18 mouse cellular contexts compared by ENCODE assay signal in the genomic region with DNA sequence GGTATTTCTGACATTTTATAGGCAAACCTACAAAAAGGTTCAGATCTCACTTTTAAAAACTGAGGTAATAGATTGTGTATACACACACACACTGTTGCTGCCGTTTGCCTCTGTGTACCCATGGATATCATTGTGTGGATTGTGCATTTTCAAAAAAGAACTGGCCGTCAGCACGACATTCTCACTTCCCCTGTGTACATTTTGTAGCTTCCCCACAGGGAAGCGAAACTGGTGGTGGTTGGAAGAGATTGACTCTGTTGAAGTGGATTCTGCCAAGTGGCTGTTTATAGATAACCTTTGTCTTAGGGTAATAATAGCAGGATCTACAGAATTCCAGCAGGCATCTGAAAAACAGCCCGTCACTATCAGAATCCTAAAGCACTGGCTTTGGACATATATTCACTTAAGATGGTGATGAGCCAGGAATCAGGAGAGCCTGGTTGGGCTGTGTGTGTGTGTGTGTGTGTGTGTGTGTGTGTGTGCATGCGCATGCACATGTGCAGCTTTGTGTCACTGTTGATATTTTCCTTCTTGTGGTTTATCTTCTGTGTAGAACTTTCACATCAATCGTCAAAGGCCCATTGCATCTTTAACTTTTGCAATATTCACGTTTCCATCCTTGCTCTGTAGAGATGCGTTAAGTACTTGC.
DNase-seq lines count a peak whose midpoint lies in the region; TF ChIP-seq lines count a peak whose summit lies in the region.
"Had no signal": no experiment of that assay in that cellular context is flagged by ENCODE, and none has a peak within 500 bp of the region (broad histone marks: within the 10 kb centered on the region; RNA-seq: fewer than 3 reads in every experiment).

No protein-coding gene starts in this region.

- peak overlapping the region; percentile 77 for H3K27ac ChIP-seq in brown adipose tissue, adult 24 weeks (replicated peaks; ENCODE audit: low read depth, low read length)
- peak overlapping the region; percentile 39; the same call in 1 of the 2 replicates for H3K27ac ChIP-seq in small intestine, adult 2 months (ENCODE audit: insufficient read depth, low read depth, low read length)
- H3K27ac ChIP-seq: hindbrain, embryonic 10.5 days; liver, embryonic 14.5 days; neural tube, embryonic 12.5 days; stomach, postnatal 0 days had no signal

- H3K4me3 ChIP-seq in brown adipose tissue, adult 24 weeks (ENCODE audit: insufficient read depth, low read depth, low read length): no peak overlapping the region
- no peak overlapping the region for H3K4me3 ChIP-seq in small intestine, adult 2 months (ENCODE audit: low read depth, low read length)
- H3K4me3 ChIP-seq: hindbrain, embryonic 10.5 days; megakaryocyte, embryonic 14.5 days; neural tube, embryonic 12.5 days had no signal

- no peak for TF ChIP-seq POLR2A in small intestine, adult 2 months (IDR thresholded peaks at IDR 0.05; ENCODE audit: low read depth, low read length)

- intact Hi-C loops in heart, postnatal 25 days (cut with DNase I): no loop called here
- intact Hi-C loops in left cerebral cortex, postnatal 10 days (cut with DNase I): no loop called here

- 67% methylated on average over 9 of the region's 9 CpGs for WGBS in small intestine, adult 2 months

- H3K36me3 ChIP-seq in small intestine, adult 2 months (ENCODE audit: control insufficient read depth, insufficient read depth, low read length): no peaks in the 10 kb centered on the region
- H3K36me3 ChIP-seq: G1E; hindbrain, embryonic 10.5 days; neural tube, embryonic 12.5 days had no signal

- no peaks in the 10 kb centered on the region for H3K4me1 ChIP-seq in brown adipose tissue, adult 24 weeks (ENCODE audit: control insufficient read depth, insufficient read depth, insufficient read length, low read length)
- peaks cover 7% of the 10 kb centered on the region for H3K4me1 ChIP-seq in small intestine, adult 2 months (ENCODE audit: control insufficient read depth, insufficient read depth, insufficient read length, low read length)
- H3K4me1 ChIP-seq: neural tube, embryonic 12.5 days had no signal

- H3K27me3 ChIP-seq in small intestine, adult 2 months (ENCODE audit: control insufficient read depth, insufficient read depth, low read length): no peaks in the 10 kb centered on the region
- H3K27me3 ChIP-seq: megakaryocyte, embryonic 14.5 days; neural tube, embryonic 12.5 days had no signal

- no peak for TF ChIP-seq CTCF in small intestine, adult 2 months (IDR thresholded peaks at IDR 0.05; ENCODE audit: extremely low read depth, insufficient read length, insufficient replicate concordance, low read depth, low read length)

- DNase-seq in heart, adult 11 months: peak; percentile 96
- no peak for DNase-seq in heart, postnatal 25 days (ENCODE audit: low spot score)
- peak; percentile 52 for DNase-seq in lung, postnatal 25 days (ENCODE audit: low spot score)
- DNase-seq in lung, adult 18-20 months: no peak
- DNase-seq in left cerebral cortex, postnatal 10 days (ENCODE audit: extremely low spot score in 1 of 2, low spot score in 2 of 2): no peak
- DNase-seq in urinary bladder, postnatal 4 days (ENCODE audit: low spot score in 2 of 2): no peak
- DNase-seq: adrenal gland, adult 8-10 months; cerebellum, postnatal 25 days; gastrocnemius, postnatal 10 days; thymus, postnatal 36 days had no signal

Comparison
In these comparisons a context has a peak if more than half of its experiments do, and no peak if none do; other contexts are left out.
1. DNase-seq: peak in heart, adult 11 months (single experiment) and lung, postnatal 25 days (single experiment); none in heart, postnatal 25 days (single experiment), lung, adult 18-20 months (0 of 2), left cerebral cortex, postnatal 10 days (0 of 2) and urinary bladder, postnatal 4 days (0 of 2).